Mouse (Mus musculus): ENCODE data around the gene Enox1. TPM values are rescaled to one million over a fixed set of nuclear protein-coding genes. Genes with fewer than 3 reads are reported as not detected.

Enox1 gene
- total RNA-seq, 2 experiments from 2014 or later = 3.3 to 4.0 TPM

DNA sequence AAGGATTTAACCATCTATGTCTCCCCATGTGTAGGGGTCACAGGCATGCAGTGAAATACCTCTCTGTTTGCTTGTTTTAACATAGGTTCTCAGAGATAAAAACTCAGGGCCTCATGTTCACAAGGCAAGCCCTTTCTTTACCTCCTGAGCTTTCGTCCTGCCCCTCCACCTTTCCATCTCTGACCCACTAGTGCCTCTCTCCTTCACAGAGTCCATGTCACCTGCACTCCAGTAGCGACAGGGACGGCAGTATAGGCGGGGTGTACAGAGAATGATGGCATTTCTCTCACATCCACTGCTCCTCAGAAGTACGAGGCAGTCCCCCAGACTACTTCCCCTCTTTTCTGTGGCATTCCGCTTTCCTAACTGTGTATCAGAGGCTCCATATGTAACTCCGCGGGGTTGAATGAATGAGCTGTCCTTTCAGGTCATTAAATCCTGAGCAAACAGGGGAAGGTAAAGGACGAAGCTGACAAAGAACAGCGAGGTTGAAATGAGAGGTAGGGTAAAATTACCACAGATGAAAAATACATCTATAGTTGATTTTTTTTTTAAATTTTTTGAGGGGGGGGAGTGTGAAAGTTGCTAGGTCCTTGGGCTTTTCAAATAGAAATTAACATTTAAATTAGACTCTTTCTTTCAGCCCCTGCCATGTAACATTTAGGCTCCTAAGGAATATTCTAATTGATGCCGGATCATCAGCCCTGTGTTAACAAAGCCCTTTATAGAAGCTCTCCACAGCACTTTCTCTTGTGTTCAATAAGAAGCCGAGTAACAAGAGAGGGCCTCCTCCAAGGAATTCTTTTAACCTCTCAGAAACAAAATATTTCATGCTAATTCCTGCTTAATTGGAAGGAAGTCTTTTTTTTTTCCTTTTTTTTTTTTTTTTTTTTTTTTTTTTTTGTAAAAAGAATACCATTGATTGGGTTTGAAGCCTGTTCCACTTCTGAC is 470.3 kb downstream of the Enox1 start:
- DNase-seq = no peak

DNA sequence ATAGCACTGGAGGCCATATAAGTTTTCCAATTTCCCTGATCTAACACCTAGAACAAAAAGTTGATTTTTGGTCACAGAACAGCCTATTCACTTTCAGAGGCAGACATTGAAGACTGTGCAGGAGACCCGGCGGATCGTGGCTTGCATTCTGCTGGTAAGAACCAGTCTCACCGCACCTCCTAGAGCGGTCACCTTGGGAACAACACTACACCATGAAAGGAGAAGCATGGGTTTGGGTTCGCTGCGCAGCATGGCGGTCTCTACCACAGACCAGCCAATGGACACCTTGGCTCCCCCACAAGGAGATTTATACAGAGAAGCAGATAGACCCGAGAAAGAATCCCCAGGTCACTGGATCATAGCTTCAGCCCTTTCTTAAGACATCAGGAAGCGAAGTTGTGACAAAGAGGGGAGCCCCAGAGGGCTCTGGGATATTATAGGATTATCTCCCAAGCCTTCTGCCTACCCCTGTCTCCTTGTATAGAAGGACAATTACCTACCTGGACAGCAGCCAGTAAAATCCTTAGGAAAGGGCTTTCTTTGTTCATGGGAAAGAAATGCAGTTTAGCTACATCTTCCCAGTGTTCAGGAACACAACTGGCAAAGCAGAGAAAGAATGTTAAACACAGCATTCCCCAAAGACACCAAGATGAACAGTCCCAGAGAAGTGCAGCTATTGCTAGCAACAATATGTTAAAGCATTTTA is 476.1 kb downstream of the Enox1 start:
- DNase-seq = no peak

GRCm38 (mm10) chr14:77633172-77633542 is 476.6 kb downstream of the Enox1 start:
- no peak for DNase-seq

GRCm38 (mm10) chr14:77636931-77637330 is 480.4 kb downstream of the Enox1 start:
- no peak for DNase-seq

GRCm38 (mm10) chr14:77638148-77638547 is 481.6 kb downstream of the Enox1 start:
- no peak for DNase-seq

- DNase-seq = no peak
Observed at GRCm38 (mm10) chr14:77638616-77639015, 482.1 kb downstream of the Enox1 start.

DNA sequence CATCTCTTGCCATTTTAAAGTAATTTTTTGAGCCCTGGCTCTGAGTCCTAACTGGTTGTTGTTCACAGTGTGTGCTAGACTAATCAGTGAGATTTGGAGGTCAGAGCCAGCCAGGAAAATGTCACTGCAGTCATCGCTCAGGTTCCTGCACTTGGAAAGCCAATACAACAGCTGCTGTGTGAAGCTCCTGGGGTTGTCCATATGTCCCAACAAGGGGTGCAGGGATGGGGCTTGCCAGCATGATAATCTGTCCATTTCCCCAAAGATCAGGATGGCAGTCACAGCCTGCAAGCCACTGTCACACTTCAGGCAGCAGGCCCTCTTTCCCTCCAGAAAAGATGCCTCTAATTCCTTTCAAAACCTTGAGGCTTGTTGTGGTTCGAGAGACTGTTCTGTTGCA is 483.0 kb downstream of the Enox1 start:
- DNase-seq = peak; percentile 21

GRCm38 (mm10) chr14:77642314-77642713 is 485.8 kb downstream of the Enox1 start:
- no peak for DNase-seq

- DNase-seq = no peak
Observed at GRCm38 (mm10) chr14:77646196-77646595, 489.6 kb downstream of the Enox1 start.

GRCm38 (mm10) chr14:77647017-77647416 is 490.5 kb downstream of the Enox1 start:
- no peak for DNase-seq

DNA sequence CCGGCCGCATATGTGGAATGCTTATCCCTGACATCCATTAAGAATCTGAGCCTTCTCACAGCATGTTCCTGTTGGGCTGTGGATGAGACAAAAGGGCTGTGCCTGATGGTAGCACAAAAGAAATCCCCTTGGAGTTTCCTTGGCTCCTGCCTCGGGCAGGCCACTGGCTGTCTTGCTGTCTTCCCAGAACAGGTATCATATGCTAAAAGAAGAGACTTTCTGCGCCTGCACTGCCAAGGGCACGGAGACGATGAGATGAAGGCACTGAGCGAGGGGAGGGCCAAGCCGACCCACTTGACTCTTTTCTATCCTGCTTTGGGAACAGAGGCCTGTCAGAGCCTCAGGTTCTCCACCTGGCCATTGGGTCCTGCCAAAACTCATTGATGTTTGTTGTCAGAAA is 491.7 kb downstream of the Enox1 start:
- no peak for DNase-seq

- DNase-seq = no peak
Observed at GRCm38 (mm10) chr14:77658739-77659138, 502.2 kb downstream of the Enox1 start.

- no peak for DNase-seq
Observed at GRCm38 (mm10) chr14:77662273-77662672, 505.7 kb downstream of the Enox1 start.

DNA sequence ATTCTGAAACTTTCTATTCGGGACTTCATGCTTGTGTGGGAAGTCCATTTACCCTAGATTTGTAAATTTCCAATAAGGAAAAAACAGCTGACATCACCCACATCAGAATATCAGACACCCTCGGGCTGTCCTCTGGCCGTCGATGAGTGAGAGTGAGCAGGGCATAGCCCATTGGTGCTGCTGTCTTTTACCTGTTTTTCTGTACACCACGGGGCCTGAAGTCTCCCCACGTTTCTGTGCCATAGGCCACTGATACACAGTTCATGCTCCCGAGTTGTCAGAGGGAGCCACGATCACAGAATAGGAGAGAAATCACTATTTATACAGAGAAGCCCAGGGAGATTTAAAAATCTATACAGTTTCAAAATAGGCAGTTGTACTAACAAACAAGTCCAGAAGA is 506.4 kb downstream of the Enox1 start:
- no peak for DNase-seq

- DNase-seq = no peak
Observed at GRCm38 (mm10) chr14:77668096-77668495, 511.5 kb downstream of the Enox1 start.

GRCm38 (mm10) chr14:77669494-77669893 is 512.9 kb downstream of the Enox1 start:
- DNase-seq = no peak

DNA sequence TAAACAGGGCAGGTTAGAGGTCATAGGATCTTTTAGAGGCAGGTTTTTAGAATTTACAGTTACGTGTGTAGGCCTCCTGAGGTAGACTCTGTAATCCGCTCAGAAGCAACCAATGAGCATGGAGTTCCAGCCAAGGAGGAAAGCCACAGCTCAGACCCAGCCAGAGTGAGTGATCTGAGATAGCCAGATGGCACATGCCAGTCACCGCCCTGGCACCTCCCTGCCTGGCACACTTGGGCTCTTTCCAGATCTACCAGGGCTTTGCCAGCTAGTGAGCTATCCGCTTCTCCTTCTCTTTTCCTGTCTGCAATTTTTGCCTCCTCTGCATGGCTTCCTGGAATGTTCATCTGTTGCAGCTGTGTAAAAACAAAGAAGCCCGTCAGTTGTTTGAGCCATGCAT is 514.4 kb downstream of the Enox1 start:
- no peak for DNase-seq

DNA sequence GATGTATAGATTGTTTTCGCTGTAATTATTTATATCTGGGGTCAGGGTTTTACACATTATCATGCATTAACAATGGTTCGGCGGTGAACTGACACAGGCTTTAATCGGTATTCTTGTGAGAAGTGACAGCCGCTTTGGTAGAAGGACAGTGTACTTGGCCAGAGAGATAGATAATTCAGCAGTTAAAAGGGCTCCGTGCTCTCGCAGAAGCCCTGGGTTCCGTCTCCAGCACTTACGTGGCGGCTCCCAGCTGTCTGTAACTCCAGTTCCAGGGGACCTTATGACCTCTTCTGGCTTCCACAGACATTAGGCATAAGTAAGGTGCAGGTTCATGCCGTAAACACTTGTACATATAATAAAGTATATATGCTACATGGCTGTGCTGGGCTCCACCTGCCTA is 515.4 kb downstream of the Enox1 start:
- no peak for DNase-seq

DNA sequence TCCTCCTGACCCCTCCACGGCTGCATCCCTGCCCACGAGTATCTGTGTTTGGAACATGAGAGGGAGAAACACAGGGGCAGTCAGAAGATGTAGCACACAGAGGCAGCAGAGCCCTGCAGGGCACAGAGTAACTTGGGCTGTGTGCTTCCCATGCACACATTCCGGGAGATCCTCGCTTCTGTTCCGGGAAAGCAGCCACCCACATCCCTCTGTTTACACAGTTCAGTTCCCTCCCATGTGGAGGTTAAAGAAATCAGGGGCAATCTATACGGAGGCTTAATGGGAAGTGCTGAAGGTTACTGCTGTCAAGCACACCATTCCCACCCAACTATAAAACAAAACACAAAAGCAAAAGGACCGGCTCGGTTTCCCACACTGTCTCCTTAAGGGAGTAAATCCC is 516.6 kb downstream of the Enox1 start:
- no peak for DNase-seq

GRCm38 (mm10) chr14:77677951-77678350 is 521.4 kb downstream of the Enox1 start:
- DNase-seq = peak; percentile 33

- peak; percentile 11 for DNase-seq
Observed at GRCm38 (mm10) chr14:77679877-77680276, 523.3 kb downstream of the Enox1 start.

- no peak for DNase-seq
Observed at GRCm38 (mm10) chr14:77682888-77683555, 526.5 kb downstream of the Enox1 start.

DNA sequence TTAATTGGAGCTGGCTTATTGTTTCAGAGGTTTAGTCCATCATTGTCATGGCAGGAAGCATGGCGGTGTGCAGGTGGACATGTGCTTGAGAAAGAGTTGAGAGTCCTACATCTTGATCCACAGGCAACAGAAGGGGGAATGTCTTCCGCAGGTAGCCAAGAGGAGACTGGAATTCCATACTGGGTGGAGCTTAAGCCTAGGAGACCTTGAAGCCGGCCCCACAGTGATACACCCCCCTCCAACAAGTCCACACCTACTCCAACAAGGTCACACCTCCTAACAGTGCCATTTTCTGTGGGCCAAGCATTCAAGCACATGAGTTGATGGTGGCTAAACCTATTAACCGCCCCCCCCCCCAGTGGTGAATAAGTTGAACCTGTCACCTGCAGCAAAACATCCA is 533.3 kb downstream of the Enox1 start:
- DNase-seq = no peak
